Mouse (Mus musculus): ENCODE measurements at regions not wholly inside any gene's neighbourhood (a gene's known extent, or its start where the extent isn't known, plus 50 kb on each side); places are given as distances from the start of the nearest gene placed in this dataset.

GRCm38 (mm10) chr10:111619627-111620270, 113.7 kb downstream of the Phlda1 start:
- TF ChIP-seq CTCF (IDR thresholded peaks at IDR 0.05; ENCODE audit: low read depth, low read length) (no peak), POLR2A (IDR thresholded peaks at IDR 0.05; ENCODE audit: borderline replicate concordance, low read depth, low read length) (no peak)

Measured in bone marrow macrophage, adult 2 months (primary cell).